Mouse (Mus musculus) erythroblast, embryonic 14.5 days (primary cell): ENCODE results near the gene Ero1lb. TPM values are rescaled to one million over a fixed set of nuclear protein-coding genes. Genes with fewer than 3 reads are reported as not detected.
"Not testable (repeated sequence)": the region's sequence is repeated elsewhere in the genome, so short reads cannot be mapped to it uniquely, and the experiment has no call there.

Source experiments
- H3K27me3 ChIP-seq: 2 replicates; pipeline ENCODE4 v1.6.1; 2012; ENCODE audit warnings: inconsistent platforms; ENCODE audit not compliant: control insufficient read depth
- H3K36me3 ChIP-seq: 2 replicates; pipeline ENCODE4 v1.6.1; 2012; ENCODE audit warnings: mild to moderate bottlenecking, inconsistent platforms; ENCODE audit not compliant: control insufficient read depth
- H3K4me1 ChIP-seq: 2 replicates; pipeline ENCODE4 v1.6.1; 2012; ENCODE audit warnings: inconsistent platforms; ENCODE audit not compliant: control insufficient read depth
- H3K4me3 ChIP-seq: replicated peaks from 2 replicates; pipeline ENCODE3; 2012; ENCODE audit warnings: moderate library complexity, mild to moderate bottlenecking, inconsistent platforms
- H3K9me3 ChIP-seq: 2 replicates; pipeline ENCODE4 v1.6.1; 2012; ENCODE audit warnings: low read length, inconsistent platforms, mixed read lengths; ENCODE audit not compliant: control insufficient read depth
- polyA plus RNA-seq: library from polyadenylated mRNA; stranded (reverse); fragments of >175 nt; gene quantifications from 2 replicates; pipeline ENCODE4 v1.2.3, GENCODE M21; 2012

Ero1lb gene
- polyA plus RNA-seq, 1 experiment: not detected

DNA sequence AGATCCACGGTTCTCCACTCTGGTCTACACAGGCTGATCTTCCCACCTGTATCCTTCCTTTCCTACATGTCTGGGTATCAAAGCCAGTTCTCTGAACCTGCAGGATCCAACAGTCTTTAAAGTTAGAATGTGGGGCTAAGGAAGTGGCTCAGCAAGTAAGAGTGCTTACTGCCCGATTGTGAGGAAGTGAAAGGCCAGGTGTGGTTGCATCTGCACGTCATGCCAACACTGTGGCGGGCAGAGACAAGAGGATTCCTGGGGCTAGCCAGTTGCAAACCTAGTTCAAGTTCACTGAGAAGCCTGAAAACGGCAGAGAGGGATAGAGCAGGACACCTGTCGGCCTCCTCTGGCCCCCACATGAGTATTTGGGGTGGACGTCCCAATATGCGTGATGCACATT, 62.1 kb downstream of the Ero1lb start:
- not testable (repeated sequence) for H3K4me3 ChIP-seq, H3K36me3 ChIP-seq, H3K27me3 ChIP-seq, H3K4me1 ChIP-seq, H3K9me3 ChIP-seq

DNA sequence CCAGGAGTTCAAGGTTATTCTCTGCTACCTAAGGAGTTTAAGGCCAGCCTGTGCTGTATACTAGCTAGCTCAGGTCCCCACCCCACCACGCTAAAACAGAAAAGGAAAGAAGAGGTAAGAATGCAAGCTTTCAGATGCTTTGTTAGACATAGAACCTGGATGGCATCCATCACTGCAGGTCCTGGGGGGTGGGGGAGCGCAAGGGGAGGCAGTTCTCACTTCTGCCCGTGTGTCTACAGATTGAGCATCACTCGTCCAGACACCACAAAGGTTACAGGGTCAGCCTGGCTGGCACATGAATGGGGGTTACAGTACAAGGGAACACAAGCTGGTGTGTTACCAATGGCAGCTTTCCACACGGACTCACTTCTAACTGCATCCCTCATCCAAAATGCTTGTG, 62.5 kb downstream of the Ero1lb start:
- H3K27me3 ChIP-seq, H3K36me3 ChIP-seq, H3K9me3 ChIP-seq, H3K4me3 ChIP-seq, H3K4me1 ChIP-seq: not testable (repeated sequence)

DNA sequence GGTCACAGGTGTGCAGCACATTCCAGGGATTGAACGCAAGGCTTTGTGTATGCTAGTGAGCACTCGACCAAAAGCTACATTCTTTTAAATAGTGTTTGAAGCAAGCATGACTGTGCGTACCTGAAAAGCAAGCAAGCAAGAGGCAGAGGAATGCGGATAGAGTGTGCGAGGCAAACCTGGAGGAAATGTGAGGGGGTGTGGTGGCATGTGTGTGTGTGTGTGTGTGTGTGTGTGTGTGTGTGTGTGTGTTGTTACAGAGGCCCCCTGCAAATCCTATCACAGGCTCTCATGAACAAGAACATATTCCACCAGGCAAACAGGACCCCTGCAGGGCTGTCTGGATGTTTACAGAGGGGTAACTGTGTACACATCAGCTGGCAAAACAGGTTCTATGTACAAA, 64.6 kb downstream of the Ero1lb start:
- not testable (repeated sequence) for H3K27me3 ChIP-seq, H3K4me3 ChIP-seq, H3K4me1 ChIP-seq, H3K36me3 ChIP-seq, H3K9me3 ChIP-seq

DNA sequence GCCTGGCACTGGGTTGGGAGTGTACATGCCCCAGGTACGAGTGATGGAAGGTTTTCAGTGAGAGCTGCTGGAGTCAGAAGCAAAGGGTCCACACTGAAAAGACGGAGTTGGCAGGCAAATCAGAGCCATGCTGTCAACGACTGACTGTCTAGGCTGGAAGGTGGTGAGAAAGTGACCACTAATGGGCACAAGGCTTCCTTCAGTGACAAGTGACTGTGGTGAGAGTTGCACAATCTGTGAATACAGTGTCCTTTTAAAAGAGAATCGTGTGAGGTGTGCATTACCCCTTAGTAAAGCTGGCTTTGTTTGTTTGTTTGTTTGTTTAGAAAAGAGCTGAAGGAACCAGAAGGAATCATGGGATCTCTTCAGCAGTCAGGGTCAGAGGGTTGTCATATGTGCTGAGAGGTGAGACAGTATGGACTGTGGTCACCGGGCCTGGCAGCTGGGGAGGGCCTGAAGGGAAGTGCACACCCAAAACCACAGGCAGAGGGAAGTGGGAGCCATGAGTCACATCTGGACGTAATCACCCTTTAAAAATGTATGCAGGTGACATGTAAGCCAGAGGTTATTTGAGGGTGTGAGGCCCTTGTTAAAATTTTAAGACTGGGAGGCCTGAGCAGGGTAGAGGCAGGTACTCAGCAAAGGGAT, 69.4 kb downstream of the Ero1lb start:
- not testable (repeated sequence) for H3K9me3 ChIP-seq, H3K36me3 ChIP-seq, H3K27me3 ChIP-seq, H3K4me3 ChIP-seq, H3K4me1 ChIP-seq

DNA sequence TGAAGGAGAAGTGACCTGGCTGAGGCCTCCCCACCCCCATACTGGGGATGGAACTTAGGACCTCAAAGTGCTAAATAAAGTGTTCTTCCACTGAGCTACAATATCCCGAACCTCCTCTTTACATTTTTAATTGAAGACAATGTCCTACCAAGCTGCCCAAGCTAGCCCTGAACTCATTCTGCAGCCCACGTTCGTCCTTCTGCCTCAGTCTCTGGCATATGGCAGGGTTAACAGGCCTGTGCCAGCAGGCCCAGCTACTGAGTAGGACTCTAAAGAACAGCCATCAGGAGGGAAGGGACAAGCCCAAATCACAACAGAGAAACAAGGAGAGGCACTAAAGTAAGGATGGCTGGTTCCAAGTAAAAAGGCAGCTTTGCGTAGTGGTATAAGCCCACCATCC, 77.1 kb downstream of the Ero1lb start:
- not testable (repeated sequence) for H3K4me1 ChIP-seq, H3K9me3 ChIP-seq, H3K36me3 ChIP-seq, H3K27me3 ChIP-seq, H3K4me3 ChIP-seq

DNA sequence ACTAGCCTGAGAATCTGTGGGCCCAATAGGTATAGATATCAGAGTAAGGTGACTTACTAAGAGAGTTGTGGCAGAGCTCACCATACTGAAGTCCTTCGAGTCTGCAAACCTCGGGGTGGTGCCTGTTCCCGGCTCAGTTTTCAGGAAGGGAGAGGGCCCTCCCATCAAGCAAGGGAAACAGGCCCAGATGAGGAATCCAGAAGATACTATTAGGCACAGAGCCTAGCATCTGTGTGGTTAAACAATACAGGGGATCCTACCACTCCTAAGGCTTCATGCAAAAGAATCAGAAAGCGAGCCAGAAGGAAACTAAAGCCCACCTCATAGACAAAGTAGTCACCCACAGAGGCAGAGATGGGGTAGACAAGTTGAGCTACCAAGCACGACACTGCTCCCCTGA, 81.0 kb downstream of the Ero1lb start:
- H3K4me1 ChIP-seq, H3K27me3 ChIP-seq, H3K9me3 ChIP-seq, H3K36me3 ChIP-seq, H3K4me3 ChIP-seq: not testable (repeated sequence)

DNA sequence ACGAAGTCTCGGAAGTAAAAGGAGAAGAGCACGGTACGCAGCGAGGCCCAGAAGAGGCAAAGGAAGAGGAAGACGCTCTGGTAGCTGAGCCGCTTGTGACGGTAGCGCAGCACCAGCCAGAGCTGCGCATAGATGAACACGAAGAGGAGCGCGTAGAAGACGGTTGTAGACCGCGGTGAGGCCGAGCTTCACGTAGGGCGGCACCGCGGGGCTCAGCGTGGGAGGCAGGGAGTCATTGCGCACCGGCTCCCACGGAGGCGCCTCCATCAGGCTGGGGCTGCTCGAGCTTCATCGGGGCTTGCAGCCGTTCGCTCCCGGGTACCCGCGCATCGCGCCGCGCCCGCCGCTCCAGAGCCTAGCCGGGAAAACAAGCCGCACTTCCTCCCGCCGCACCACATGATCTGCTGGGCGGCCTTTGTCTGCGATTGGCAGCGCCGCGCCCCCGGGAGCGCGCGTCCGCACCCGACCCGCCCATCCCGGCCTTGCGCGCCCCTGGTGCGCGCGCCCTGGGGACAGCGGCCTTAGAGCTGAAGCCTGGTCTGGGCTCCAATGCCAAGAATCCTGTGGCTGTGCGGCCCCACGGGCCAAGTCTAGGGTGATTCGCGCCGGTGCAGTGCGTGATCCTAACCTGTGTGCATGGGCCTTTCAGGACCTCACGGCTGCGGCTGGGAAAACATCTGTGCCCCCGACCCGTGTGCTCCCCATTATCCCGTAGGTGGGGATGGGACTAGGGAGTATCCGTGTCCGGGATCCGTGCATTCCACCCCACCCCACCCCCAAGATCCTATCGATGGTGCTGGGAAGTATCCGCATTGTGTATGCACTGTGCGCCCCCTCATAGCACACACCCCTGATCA, 84.6 kb downstream of the Ero1lb start:
- H3K4me3 ChIP-seq: peak overlapping the region; percentile 38

DNA sequence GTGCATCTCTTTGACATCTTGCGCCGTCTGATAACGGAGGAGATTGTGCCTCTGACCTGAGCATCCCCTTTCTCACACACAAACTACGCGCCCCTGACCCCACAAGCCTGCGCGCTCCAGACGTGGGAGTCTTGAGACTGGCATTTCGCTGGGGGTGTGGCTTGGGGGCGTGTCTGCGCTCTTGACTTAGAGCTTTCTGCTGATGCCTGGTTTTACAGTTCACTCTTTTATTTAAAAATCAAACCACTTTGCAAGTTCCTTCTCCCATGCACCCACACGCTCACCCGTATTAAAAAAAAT, 85.2 kb downstream of the Ero1lb start:
- not testable (repeated sequence) for H3K36me3 ChIP-seq, H3K27me3 ChIP-seq, H3K4me3 ChIP-seq, H3K9me3 ChIP-seq, H3K4me1 ChIP-seq

More for the DNA sequence above, 84.6 kb downstream of the Ero1lb start:
- not testable (repeated sequence) for H3K36me3 ChIP-seq, H3K9me3 ChIP-seq, H3K4me1 ChIP-seq, H3K27me3 ChIP-seq

Other genes with a start within 250 kb of the Ero1lb start
- gene Actn2, start 225.1 kb upstream of the Ero1lb start, polyA plus RNA-seq: not detected in 2 replicates
- 0.27 and 0.41 TPM in 2 replicates for gene Heatr1, start 170.8 kb upstream of the Ero1lb start, polyA plus RNA-seq
- 0.10 and 0.15 TPM in 2 replicates for gene Lgals8, start 100.9 kb upstream of the Ero1lb start, polyA plus RNA-seq
- gene Edaradd, start 45.4 kb upstream of the Ero1lb start, polyA plus RNA-seq: not detected in 2 replicates
- gene Prl2c3, start 234.2 kb downstream of the Ero1lb start, polyA plus RNA-seq: not detected in 2 replicates